11 mouse cellular contexts compared by ENCODE assay signal in genomic region chr9:91377036-91377872, GRCm38 (mm10). TPM values are rescaled to one million over a fixed set of nuclear protein-coding genes. Genes with fewer than 3 reads are reported as not detected.
A peak's percentile ranks its signal among the peaks of the same experiment; 100 is the strongest.
DNase-seq lines count a peak whose midpoint lies in the region; ATAC-seq lines count a peak whose summit lies in the region.
"Had no signal": no experiment of that assay in that cellular context is flagged by ENCODE, and none has a peak within 500 bp of the region (broad histone marks: within the 10 kb centered on the region; RNA-seq: fewer than 3 reads in every experiment).

No protein-coding gene starts in this region.

- no peak overlapping the region for H3K9ac ChIP-seq in heart, embryonic 11.5 days (ENCODE audit: low read depth, low read length)
- no peak overlapping the region for H3K9ac ChIP-seq in hindbrain, embryonic 15.5 days
- H3K9ac ChIP-seq in neural tube, embryonic 13.5 days, result peak overlapping the region; percentile 82
- H3K9ac ChIP-seq: liver, embryonic 13.5 days had no signal

- 3% methylated on average over 14 of the region's 14 CpGs for WGBS in heart, embryonic 11.5 days (ENCODE audit: insufficient replicate concordance)
- 2% methylated on average over 14 of the region's 14 CpGs for WGBS in embryonic facial prominence, embryonic 10.5 days
- 6% methylated on average over 14 of the region's 14 CpGs for WGBS in hindbrain, embryonic 15.5 days
- WGBS in neural tube, embryonic 13.5 days, result 5% methylated on average over 14 of the region's 14 CpGs

- no peak overlapping the region for H3K4me3 ChIP-seq in heart, embryonic 11.5 days (ENCODE audit: low read depth, low read length)
- H3K4me3 ChIP-seq in embryonic facial prominence, embryonic 10.5 days, result peak overlapping the region; percentile 69
- peak overlapping the region; percentile 46 for H3K4me3 ChIP-seq in hindbrain, embryonic 15.5 days
- H3K4me3 ChIP-seq in neural tube, embryonic 13.5 days, result peak overlapping the region; percentile 51
- H3K4me3 ChIP-seq: liver, embryonic 13.5 days; megakaryocyte, embryonic 14.5 days had no signal

- peaks cover 91% of the 10 kb centered on the region for H3K27me3 ChIP-seq in heart, embryonic 11.5 days (ENCODE audit: control insufficient read depth, insufficient read depth, low read length)
- peaks cover 100% of the 10 kb centered on the region for H3K27me3 ChIP-seq in embryonic facial prominence, embryonic 10.5 days (replicated peaks; ENCODE audit: low read depth, poor library complexity, severe bottlenecking)
- peaks cover 49% of the 10 kb centered on the region for H3K27me3 ChIP-seq in hindbrain, embryonic 15.5 days
- peaks cover 86% of the 10 kb centered on the region for H3K27me3 ChIP-seq in neural tube, embryonic 13.5 days

- no peak for ATAC-seq in heart, embryonic 11.5 days (replicated peaks; ENCODE audit: insufficient number of reproducible peaks, low FRiP score, low TSS enrichment)
- ATAC-seq in hindbrain, embryonic 15.5 days (ENCODE audit: low FRiP score, low read depth), result peak; percentile 32
- peak; percentile 38 for ATAC-seq in neural tube, embryonic 13.5 days (ENCODE audit: low read depth)

- peaks cover 2% of the 10 kb centered on the region; the same call in 1 of the 2 replicates for H3K4me1 ChIP-seq in heart, embryonic 11.5 days (ENCODE audit: control insufficient read depth, insufficient read depth, low read length)
- peaks cover 14% of the 10 kb centered on the region for H3K4me1 ChIP-seq in embryonic facial prominence, embryonic 10.5 days
- H3K4me1 ChIP-seq in hindbrain, embryonic 15.5 days (replicated peaks), result peaks cover 14% of the 10 kb centered on the region; the same call in 1 of the 2 replicates
- H3K4me1 ChIP-seq in neural tube, embryonic 13.5 days (replicated peaks), result peaks cover 24% of the 10 kb centered on the region
- H3K4me1 ChIP-seq: liver, embryonic 13.5 days had no signal

- DNase-seq in heart, adult 11 months, result peak; percentile 73
- peak; percentile 44 for DNase-seq in embryonic facial prominence, embryonic 10.5 days (ENCODE audit: low spot score)
- no peak for DNase-seq in adrenal gland, adult (ENCODE audit: inconsistent age in 2 of 2, low spot score in 1 of 2)
- DNase-seq in adrenal gland, adult 8-10 months, result no peak
- no peak for DNase-seq in lung, adult 18-20 months
- DNase-seq: liver, embryonic 13.5 days had no signal

- H3K36me3 ChIP-seq in heart, embryonic 11.5 days (ENCODE audit: control insufficient read depth, insufficient read depth, low read length), result no peaks in the 10 kb centered on the region
- no peaks in the 10 kb centered on the region for H3K36me3 ChIP-seq in embryonic facial prominence, embryonic 10.5 days (replicated peaks)
- no peaks in the 10 kb centered on the region for H3K36me3 ChIP-seq in hindbrain, embryonic 15.5 days
- no peaks in the 10 kb centered on the region for H3K36me3 ChIP-seq in neural tube, embryonic 13.5 days
- H3K36me3 ChIP-seq: liver, embryonic 13.5 days had no signal

- H3K4me2 ChIP-seq in heart, embryonic 11.5 days, result no peak overlapping the region
- H3K4me2 ChIP-seq in hindbrain, embryonic 15.5 days, result peak overlapping the region; percentile 63
- H3K4me2 ChIP-seq in neural tube, embryonic 13.5 days, result peak overlapping the region; percentile 75
- H3K4me2 ChIP-seq: liver, embryonic 13.5 days had no signal

- no peak overlapping the region for H3K27ac ChIP-seq in heart, embryonic 11.5 days (ENCODE audit: low read depth, low read length)
- H3K27ac ChIP-seq in embryonic facial prominence, embryonic 10.5 days (replicated peaks), result no peak overlapping the region
- peak overlapping the region; percentile 96 for H3K27ac ChIP-seq in hindbrain, embryonic 15.5 days (replicated peaks)
- H3K27ac ChIP-seq in neural tube, embryonic 13.5 days (replicated peaks), result peak overlapping the region; percentile 98
- H3K27ac ChIP-seq: liver, embryonic 13.5 days had no signal

- no peaks in the 10 kb centered on the region for H3K9me3 ChIP-seq in heart, embryonic 11.5 days (replicated peaks; ENCODE audit: control insufficient read depth, low read length)
- no peaks in the 10 kb centered on the region for H3K9me3 ChIP-seq in embryonic facial prominence, embryonic 10.5 days
- H3K9me3 ChIP-seq in hindbrain, embryonic 15.5 days, result no peaks in the 10 kb centered on the region
- no peaks in the 10 kb centered on the region for H3K9me3 ChIP-seq in neural tube, embryonic 13.5 days
- H3K9me3 ChIP-seq: liver, embryonic 13.5 days had no signal

RNA-seq across cellular contexts. Expression of gene Zic1, which starts 11.6 kb away (rescaled TPM):
- polyA plus RNA-seq in heart, embryonic 11.5 days (2014; fragmentation: Nextera tagmentation; extraction: Ambion mirVana), result 0.07 TPM in 1 of 2 replicates, not detected in the other
- polyA plus RNA-seq in embryonic facial prominence, embryonic 10.5 days (2016; fragmentation: Nextera tagmentation; extraction: Ambion mirVana), result 1.5 and 1.7 TPM in 2 replicates
- polyA plus RNA-seq in hindbrain, embryonic 15.5 days (2015; fragmentation: Nextera tagmentation; extraction: Ambion mirVana), result 13.5 and 14.8 TPM in 2 replicates
- 16.5 and 19.9 TPM in 2 replicates for polyA plus RNA-seq in neural tube, embryonic 13.5 days (2015; fragmentation: Nextera tagmentation; extraction: Ambion mirVana)
- under 1 TPM in 1 of 4 experiments, not detected in 3; 0.28 TPM for total RNA-seq in adrenal gland, adult 8-10 months (2022)
- total RNA-seq: granulocyte monocyte progenitor cell, adult 5-6 weeks had no signal

RNA-seq across cellular contexts. Expression of gene Zic4, which starts 15.0 kb away (rescaled TPM):
- polyA plus RNA-seq in heart, embryonic 11.5 days (2014; fragmentation: Nextera tagmentation; extraction: Ambion mirVana), result 0.23 TPM in 1 of 2 replicates, not detected in the other
- 4.0 and 5.5 TPM in 2 replicates for polyA plus RNA-seq in embryonic facial prominence, embryonic 10.5 days (2016; fragmentation: Nextera tagmentation; extraction: Ambion mirVana)
- 52.6 and 61.6 TPM in 2 replicates for polyA plus RNA-seq in hindbrain, embryonic 15.5 days (2015; fragmentation: Nextera tagmentation; extraction: Ambion mirVana)
- 43.0 and 51.6 TPM in 2 replicates for polyA plus RNA-seq in neural tube, embryonic 13.5 days (2015; fragmentation: Nextera tagmentation; extraction: Ambion mirVana)
- not detected for total RNA-seq in adrenal gland, adult 8-10 months (2022)
- total RNA-seq: granulocyte monocyte progenitor cell, adult 5-6 weeks had no signal
- polyA plus RNA-seq: liver, embryonic 13.5 days had no signal

Comparison
In these comparisons a context has a peak if more than half of its experiments do, and no peak if none do; other contexts are left out.
1. DNase-seq: peak in heart, adult 11 months (single experiment) and embryonic facial prominence, embryonic 10.5 days (single experiment); none in adrenal gland, adult (0 of 2), adrenal gland, adult 8-10 months (single experiment) and lung, adult 18-20 months (0 of 2).
2. H3K27ac ChIP-seq: peak in hindbrain, embryonic 15.5 days (single experiment) and neural tube, embryonic 13.5 days (single experiment); none in heart, embryonic 11.5 days (single experiment) and embryonic facial prominence, embryonic 10.5 days (single experiment).